Mouse (Mus musculus) megakaryocyte-erythroid progenitor cell, adult 5-6 weeks (primary cell): ENCODE data around the gene Lce3a. TPM values are rescaled to one million over a fixed set of nuclear protein-coding genes. Genes with fewer than 3 reads are reported as not detected.

Experiments used
- ATAC-seq: replicated peaks from 2 replicates; pipeline ENCODE4 v1.8.0; 2016; ENCODE audit warnings: mild to moderate bottlenecking, inconsistent platforms; ENCODE audit not compliant: severe bottlenecking, poor library complexity, low FRiP score, low TSS enrichment
- total RNA-seq, 2 experiments: library from RNA; stranded (forward) in 1 of 2; stranded (reverse) in 1 of 2; fragments of 200-1000, 215-1000 nt in 1 of 2; fragments of >200 nt in 1 of 2; fragmentation: Nextera tagmentation in 1 of 2; gene quantifications; 2 replicates each; pipeline ENCODE4 v1.2.3; 2014 to 2017

Gene Lce3a
- total RNA-seq (2014; fragmentation: Nextera tagmentation): not detected in 2 replicates
- total RNA-seq (2017): not detected in 2 replicates

DNA sequence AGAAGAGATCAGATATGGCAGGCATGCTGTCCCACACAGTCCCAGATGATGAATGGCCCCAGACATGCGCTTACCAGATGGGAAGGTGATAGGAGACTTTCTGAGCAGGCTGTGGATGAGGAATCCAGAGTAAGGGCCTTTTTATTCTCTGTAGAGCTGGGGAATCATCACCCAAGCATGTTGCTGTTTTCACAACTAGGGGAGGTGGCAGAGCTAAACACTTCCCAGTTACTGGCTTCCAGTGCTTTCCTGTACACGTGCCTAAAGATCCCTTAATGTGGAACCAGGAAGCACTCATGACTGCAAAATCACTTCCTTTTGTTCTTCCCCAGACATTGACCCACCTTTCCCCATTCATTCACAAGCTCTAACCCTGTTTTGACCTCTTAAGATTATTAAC, at the start of gene Lce3a:
Gene Lce3a, minus strand, starts transcription at position 101 of the 400 bp plus-strand sequence.
- ATAC-seq: no peak

DNA sequence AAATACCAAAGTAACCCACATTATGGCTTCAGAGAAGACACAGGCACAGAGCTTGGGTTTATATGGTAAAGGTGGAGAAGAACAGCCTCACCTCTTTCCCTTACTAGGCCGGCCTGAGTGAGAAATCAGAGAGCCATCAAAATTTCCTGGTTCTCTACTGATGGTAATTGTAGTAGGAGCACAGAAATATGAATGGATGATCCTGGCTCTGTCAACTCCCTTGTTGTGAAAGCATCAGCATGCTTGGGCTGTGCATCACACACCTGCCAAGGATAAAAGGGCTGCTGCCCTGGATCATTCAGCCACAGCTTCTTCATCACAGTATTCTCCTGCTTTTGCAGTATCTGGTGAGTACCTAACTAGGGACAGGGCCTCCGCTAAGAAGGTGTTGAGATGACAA, 40.7 kb upstream of the Lce3a start, which contains the start of gene Lce3e:
Gene Lce3e, plus strand, starts transcription at position 301 of the 400 bp plus-strand sequence.
- ATAC-seq: no peak

DNA sequence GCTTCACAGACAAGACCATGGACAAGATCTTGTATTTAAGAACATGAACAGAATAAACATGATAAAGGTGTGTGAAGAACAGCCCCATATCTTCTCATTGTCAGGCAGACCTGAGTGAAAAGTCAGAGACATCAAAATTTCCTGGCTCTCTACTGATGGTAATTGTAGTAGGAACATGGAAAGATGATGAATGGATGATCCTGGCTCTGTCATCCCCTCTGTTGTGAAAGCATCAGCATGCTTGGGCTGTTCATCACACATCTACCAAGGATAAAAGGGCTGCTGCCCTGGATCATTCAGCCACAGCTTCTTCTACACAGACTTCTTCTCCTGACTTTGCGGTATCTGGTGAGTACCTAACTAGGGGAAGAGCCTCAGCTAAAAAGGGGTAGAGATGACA, 31.1 kb upstream of the Lce3a start, which contains the start of gene Lce3d:
Gene Lce3d, plus strand, starts transcription at position 301 of the 400 bp plus-strand sequence.
- ATAC-seq: no peak

DNA sequence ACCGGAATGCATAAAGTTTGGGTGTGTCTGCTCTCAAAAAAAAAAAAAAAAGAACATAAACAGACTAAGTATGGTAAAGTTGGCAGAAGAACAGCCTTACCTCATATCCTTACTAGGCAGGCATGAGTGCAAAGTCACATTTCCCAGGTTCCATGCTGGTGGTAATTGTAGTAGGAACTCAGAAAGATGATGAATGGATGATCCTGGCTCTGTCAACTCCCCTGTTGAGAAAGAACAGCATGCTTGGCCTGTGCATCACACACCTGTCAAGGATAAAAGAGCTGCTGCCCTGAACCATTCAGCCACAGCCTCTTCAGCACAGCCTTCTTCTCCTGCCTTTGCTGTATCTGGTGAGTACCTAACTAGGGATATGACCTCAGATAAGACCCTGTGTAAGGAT, 18.2 kb upstream of the Lce3a start, which contains the start of gene Lce3c:
Gene Lce3c, plus strand, starts transcription at position 301 of the 400 bp plus-strand sequence.
- no peak for ATAC-seq

DNA sequence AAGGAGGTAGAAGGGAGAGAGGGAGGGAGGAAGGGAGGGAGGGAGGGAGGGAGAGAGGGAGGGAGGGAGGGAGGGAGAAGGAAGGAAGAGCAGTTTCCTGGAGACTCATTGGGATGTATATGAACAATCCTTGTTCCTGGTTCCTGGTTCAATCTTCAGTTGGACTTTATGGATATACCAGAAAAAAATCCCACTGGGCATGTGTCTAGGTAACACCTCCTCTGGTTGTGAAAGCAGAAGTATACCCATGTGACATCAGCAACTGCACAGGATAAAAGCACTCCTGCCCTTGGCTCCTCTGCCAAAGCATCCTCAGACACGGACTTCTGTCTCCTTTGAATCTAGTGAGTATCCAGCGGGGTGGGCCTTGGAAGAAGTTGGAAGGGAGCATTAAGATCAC, 6.6 kb upstream of the Lce3a start, which contains the start of gene Lce3b:
Gene Lce3b, plus strand, starts transcription at position 301 of the 400 bp plus-strand sequence.
- ATAC-seq: no peak

DNA sequence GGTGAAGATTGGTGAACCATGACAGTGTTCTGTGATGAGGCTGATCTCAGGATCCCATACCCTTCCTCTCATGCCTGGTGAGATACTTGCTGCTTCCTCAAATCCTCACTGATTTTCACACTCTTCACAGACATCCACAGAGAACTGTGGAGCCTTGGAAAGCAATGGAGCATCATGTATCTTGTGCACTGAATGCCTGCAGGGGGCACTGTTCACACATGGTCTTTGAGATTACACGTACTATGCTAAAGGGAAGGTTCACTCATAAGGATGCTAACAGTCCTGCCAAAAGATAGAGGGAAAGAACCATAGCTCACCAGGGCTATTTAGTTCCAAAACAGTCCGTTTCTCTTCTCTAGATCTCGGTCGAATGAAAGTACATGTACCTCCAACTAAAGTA, 5.7 kb downstream of the Lce3a start:
- no peak for ATAC-seq

DNA sequence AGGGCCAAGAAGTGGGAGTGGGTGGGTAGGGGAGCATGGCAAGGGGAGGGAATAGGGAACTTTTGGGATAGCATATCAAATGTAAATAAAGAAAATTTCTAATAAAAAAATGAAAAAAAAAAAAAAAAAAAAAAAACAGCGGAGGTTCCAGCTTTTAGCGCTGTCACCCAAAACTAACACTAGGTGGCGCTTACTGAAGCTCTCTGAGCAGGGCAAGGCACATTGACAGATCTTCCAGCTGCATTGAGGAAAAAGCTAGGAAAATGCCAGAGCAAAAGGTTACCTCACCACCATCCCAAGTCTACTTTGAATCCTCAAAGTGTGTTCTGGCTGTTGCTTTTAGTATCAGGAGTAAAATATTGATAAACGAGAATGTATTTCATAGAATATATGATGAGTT, 18.5 kb downstream of the Lce3a start:
- ATAC-seq: no peak

DNA sequence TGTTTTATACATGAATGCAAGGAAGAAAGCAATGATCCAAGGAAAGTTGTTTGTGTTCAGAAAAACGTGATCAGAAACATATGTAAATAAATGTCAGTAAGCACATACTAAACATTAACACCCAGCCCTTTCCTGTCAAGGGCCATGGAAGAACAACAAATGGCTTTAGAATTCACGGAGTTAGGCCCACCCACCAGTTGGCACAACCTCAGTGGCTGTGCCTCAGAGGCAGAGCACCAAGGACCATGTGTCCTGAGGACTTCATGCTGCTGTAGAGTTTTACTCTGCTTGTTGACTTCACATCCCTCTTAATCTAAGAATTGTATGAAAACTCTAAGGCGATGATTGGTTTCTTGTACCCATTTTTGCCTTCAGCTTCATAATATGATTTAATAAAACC, 20.8 kb downstream of the Lce3a start:
- ATAC-seq: no peak

DNA sequence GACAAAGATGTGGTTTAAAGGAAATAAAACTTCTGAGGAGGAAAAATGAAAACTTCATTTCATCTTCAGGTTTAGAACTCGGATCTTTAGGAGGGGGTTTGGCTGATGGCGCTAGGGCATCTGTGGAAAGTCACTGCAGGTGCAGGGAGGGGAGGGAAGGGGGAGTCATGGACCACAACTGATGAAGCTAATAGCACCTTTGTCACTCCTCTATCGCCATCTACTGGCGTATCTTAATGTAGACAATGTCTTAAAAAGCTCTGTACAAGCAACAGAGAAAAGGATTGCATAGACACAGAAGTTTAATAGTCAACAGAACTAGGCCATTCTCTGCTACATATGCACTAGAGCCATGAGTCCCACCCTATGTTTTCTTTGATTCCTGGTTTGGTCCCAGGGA, 22.4 kb downstream of the Lce3a start:
- ATAC-seq: no peak

DNA sequence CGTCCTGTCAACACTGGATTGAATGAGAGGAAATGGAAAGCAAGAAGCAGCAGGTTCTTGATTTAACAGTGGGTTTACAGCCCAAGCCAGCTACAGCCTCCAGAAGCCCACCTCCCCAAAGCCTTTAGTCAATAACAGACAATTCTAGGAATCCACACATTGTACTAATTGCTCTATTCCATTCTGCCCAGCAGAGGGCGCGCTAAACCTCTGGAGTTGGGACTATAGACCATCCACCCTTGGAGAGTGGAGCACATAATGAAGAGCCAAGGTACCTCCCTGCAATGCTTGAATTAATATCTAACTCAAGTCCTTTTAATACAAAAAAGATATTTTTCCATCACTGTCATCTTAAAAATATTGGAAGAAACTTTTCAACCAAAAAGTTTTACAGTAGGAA, 23.0 kb downstream of the Lce3a start:
- no peak for ATAC-seq

DNA sequence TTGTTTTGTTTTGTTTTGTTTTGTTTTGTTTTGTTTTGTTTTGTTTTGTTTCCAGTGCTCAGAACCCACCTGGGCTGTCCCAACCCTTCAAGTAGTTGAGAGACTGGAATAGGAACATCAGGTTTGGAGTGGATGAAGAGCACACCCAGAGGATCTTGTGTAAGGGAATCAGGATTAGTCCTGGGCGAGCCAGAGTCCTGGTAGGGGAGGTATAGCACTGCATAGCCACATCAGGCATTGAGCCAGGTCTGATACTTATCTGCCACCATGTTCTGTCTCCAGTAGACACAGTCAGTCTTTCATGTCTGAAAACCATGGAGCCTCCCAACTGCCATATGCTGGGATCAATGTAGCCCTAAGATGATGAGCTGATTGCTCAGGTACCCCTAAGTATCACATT, 31.5 kb downstream of the Lce3a start:
- ATAC-seq: no peak

DNA sequence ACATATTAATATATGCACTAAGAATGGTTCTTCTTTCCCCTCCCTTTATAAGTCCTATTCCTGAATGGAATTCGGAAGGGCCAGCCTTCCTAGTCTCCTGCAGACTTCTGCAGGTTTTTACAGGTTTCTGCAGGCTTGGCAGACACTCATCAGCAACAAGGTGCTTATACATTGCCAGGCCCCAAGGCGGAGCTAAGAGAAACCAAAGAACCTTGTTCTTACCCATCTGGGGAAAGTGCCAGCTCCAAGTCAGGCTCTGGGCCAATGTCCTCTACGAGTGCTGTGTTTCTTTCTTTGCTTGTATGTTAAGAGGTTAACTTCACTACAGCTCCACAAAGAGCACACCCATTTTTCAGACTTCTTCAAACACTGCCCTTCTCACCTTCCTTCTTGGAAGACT, 32.0 kb downstream of the Lce3a start:
- ATAC-seq: no peak

Other genes with a start within 250 kb of the Lce3a start
- gene Lce1c, start 247.0 kb downstream of the Lce3a start, total RNA-seq (2014; fragmentation: Nextera tagmentation): not detected in 2 replicates
- not detected in 2 replicates for gene Lce1c, start 247.0 kb downstream of the Lce3a start, total RNA-seq (2017)
- not detected in 2 replicates for gene Lce1d, start 239.0 kb downstream of the Lce3a start, total RNA-seq (2014; fragmentation: Nextera tagmentation)
- gene Lce1d, start 239.0 kb downstream of the Lce3a start, total RNA-seq (2017): not detected in 2 replicates
- gene Lce1e, start 217.2 kb downstream of the Lce3a start, total RNA-seq (2014; fragmentation: Nextera tagmentation): not detected in 2 replicates
- gene Lce1e, start 217.2 kb downstream of the Lce3a start, total RNA-seq (2017): not detected in 2 replicates
- not detected in 2 replicates for gene Lce1f, start 205.9 kb downstream of the Lce3a start, total RNA-seq (2014; fragmentation: Nextera tagmentation)
- not detected in 2 replicates for gene Lce1f, start 205.9 kb downstream of the Lce3a start, total RNA-seq (2017)
- not detected in 2 replicates for gene Gm38119, start 187.1 kb downstream of the Lce3a start, total RNA-seq (2014; fragmentation: Nextera tagmentation)
- gene Gm38119, start 187.1 kb downstream of the Lce3a start, total RNA-seq (2017): not detected in 2 replicates
- not detected in 2 replicates for gene Lce1g, start 173.9 kb downstream of the Lce3a start, total RNA-seq (2014; fragmentation: Nextera tagmentation)
- not detected in 2 replicates for gene Lce1g, start 173.9 kb downstream of the Lce3a start, total RNA-seq (2017)
- not detected in 2 replicates for gene Lce1h, start 161.2 kb downstream of the Lce3a start, total RNA-seq (2014; fragmentation: Nextera tagmentation)
- not detected in 2 replicates for gene Lce1h, start 161.2 kb downstream of the Lce3a start, total RNA-seq (2017)
- gene Lce1i, start 147.3 kb downstream of the Lce3a start, total RNA-seq (2014; fragmentation: Nextera tagmentation): not detected in 2 replicates
- gene Lce1i, start 147.3 kb downstream of the Lce3a start, total RNA-seq (2017): not detected in 2 replicates
- gene Lce1j, start 135.7 kb downstream of the Lce3a start, total RNA-seq (2014; fragmentation: Nextera tagmentation): not detected in 2 replicates
- not detected in 2 replicates for gene Lce1j, start 135.7 kb downstream of the Lce3a start, total RNA-seq (2017)
- not detected in 2 replicates for gene Lce1k, start 118.3 kb downstream of the Lce3a start, total RNA-seq (2014; fragmentation: Nextera tagmentation)
- not detected in 2 replicates for gene Lce1k, start 118.3 kb downstream of the Lce3a start, total RNA-seq (2017)
- not detected in 2 replicates for gene Kprp, start 99.0 kb downstream of the Lce3a start, total RNA-seq (2014; fragmentation: Nextera tagmentation)
- gene Kprp, start 99.0 kb downstream of the Lce3a start, total RNA-seq (2017): not detected in 2 replicates
- not detected in 2 replicates for gene Lce1l, start 74.9 kb downstream of the Lce3a start, total RNA-seq (2014; fragmentation: Nextera tagmentation)
- not detected in 2 replicates for gene Lce1l, start 74.9 kb downstream of the Lce3a start, total RNA-seq (2017)
- not detected in 2 replicates for gene 2310050C09Rik, start 56.0 kb downstream of the Lce3a start, total RNA-seq (2014; fragmentation: Nextera tagmentation)
- not detected in 2 replicates for gene 2310050C09Rik, start 56.0 kb downstream of the Lce3a start, total RNA-seq (2017)
- gene Lce3b, start 6.7 kb upstream of the Lce3a start, total RNA-seq (2014; fragmentation: Nextera tagmentation): not detected in 2 replicates
- not detected in 2 replicates for gene Lce3b, start 6.7 kb upstream of the Lce3a start, total RNA-seq (2017)
- gene Lce3c, start 18.3 kb upstream of the Lce3a start, total RNA-seq (2014; fragmentation: Nextera tagmentation): not detected in 2 replicates
- not detected in 2 replicates for gene Lce3c, start 18.3 kb upstream of the Lce3a start, total RNA-seq (2017)
- gene Lce3d, start 31.2 kb upstream of the Lce3a start, total RNA-seq (2014; fragmentation: Nextera tagmentation): not detected in 2 replicates
- not detected in 2 replicates for gene Lce3d, start 31.2 kb upstream of the Lce3a start, total RNA-seq (2017)
- not detected in 2 replicates for gene Lce3e, start 40.8 kb upstream of the Lce3a start, total RNA-seq (2014; fragmentation: Nextera tagmentation)
- gene Lce3e, start 40.8 kb upstream of the Lce3a start, total RNA-seq (2017): not detected in 2 replicates
- not detected in 2 replicates for gene Lce3f, start 66.0 kb upstream of the Lce3a start, total RNA-seq (2014; fragmentation: Nextera tagmentation)
- not detected in 2 replicates for gene Lce3f, start 66.0 kb upstream of the Lce3a start, total RNA-seq (2017)
- not detected in 2 replicates for gene Crct1, start 89.5 kb upstream of the Lce3a start, total RNA-seq (2014; fragmentation: Nextera tagmentation)
- not detected in 2 replicates for gene Crct1, start 89.5 kb upstream of the Lce3a start, total RNA-seq (2017)
- gene Lce1m, start 92.8 kb upstream of the Lce3a start, total RNA-seq (2014; fragmentation: Nextera tagmentation): not detected in 2 replicates
- not detected in 2 replicates for gene Lce1m, start 92.8 kb upstream of the Lce3a start, total RNA-seq (2017)
- not detected in 2 replicates for gene Gm4858, start 142.6 kb upstream of the Lce3a start, total RNA-seq (2014; fragmentation: Nextera tagmentation)
- not detected in 2 replicates for gene Gm4858, start 142.6 kb upstream of the Lce3a start, total RNA-seq (2017)
- gene Crnn, start 218.6 kb upstream of the Lce3a start, total RNA-seq (2014; fragmentation: Nextera tagmentation): not detected in 2 replicates
- not detected in 2 replicates for gene Crnn, start 218.6 kb upstream of the Lce3a start, total RNA-seq (2017)